In the genomic region with DNA sequence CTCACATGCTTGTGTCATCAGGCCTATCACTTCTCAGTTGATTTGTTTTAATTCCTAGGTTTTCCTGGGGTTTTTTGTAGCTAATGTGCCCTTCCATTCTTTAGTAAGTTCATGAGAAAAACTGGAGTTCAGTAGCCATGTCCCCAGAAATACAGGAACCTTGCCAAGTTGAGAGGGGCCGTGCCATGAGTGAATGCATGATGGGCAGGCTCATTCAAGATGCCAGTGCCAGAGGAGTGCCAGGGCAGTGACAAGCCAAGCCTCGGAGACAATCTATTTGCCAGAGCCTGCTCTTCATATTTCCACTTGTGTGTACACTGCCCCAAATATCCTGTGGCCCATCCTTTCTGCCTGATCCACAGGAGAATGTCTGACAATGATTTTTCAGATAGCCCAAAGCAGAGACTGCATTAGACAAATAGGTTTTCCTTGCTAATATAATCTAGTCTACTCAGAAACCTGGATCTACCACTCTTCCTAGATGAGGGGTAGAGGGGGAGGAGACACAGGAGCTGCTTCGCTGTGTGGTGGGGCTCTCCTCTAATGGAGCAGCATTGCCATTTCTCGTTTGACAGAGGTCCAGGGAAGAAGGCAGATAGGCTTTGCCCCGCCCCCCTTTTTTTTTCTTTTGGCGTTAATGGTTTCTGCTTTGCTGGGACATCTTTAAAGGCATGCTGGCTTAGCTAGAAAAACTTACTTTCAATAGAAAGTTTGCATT, we compare ENCODE assay signal across 25 mouse cellular contexts.
DNase-seq lines count a peak whose midpoint lies in the region; ATAC-seq lines count a peak whose summit lies in the region.
"Had no signal": no experiment of that assay in that cellular context is flagged by ENCODE, and none has a peak within 500 bp of the region (broad histone marks: within the 10 kb centered on the region; RNA-seq: fewer than 3 reads in every experiment).

No protein-coding gene starts in this region.

- DNase-seq in cerebellum, postnatal 10 days: peak; percentile 81 to 88
- no peak for DNase-seq in cerebellum, adult 9-10 months
- peak; percentile 12 to 14 for DNase-seq in heart, postnatal 10 days
- no peak for DNase-seq in heart, postnatal 25 days (ENCODE audit: low spot score)
- DNase-seq in midbrain, embryonic 14.5 days: peak; percentile 36
- no peak for DNase-seq in midbrain, embryonic 10.5 days (ENCODE audit: low spot score)
- DNase-seq in limb, embryonic 10.5 days (ENCODE audit: low spot score): no peak
- DNase-seq: cerebellum, adult 11 months; gastrocnemius, adult 2 months; heart, postnatal 36 days; kidney, postnatal 36 days; layer of hippocampus, adult 9-11 months; liver, embryonic 13.5 days; right cerebral cortex, postnatal 14 days had no signal

- H3K4me3 ChIP-seq in midbrain, embryonic 14.5 days (replicated peaks; ENCODE audit: low read depth, low read length): no peak overlapping the region
- H3K4me3 ChIP-seq in midbrain, embryonic 10.5 days: no peak overlapping the region
- H3K4me3 ChIP-seq in forebrain, embryonic 16.5 days (replicated peaks; ENCODE audit: low read length): no peak overlapping the region
- no peak overlapping the region for H3K4me3 ChIP-seq in limb, embryonic 10.5 days
- H3K4me3 ChIP-seq: embryonic facial prominence, embryonic 10.5 days; gastrocnemius, adult 2 months; heart, embryonic 12.5 days; limb, embryonic 13.5 days; liver, embryonic 13.5 days; lung, embryonic 15.5 days; midbrain, embryonic 13.5 days; neural tube, embryonic 15.5 days had no signal

- intact Hi-C loops in heart, postnatal 10 days (cut with DNase I): no loop called here
- intact Hi-C loops in heart, postnatal 25 days (cut with DNase I): no loop called here

- WGBS in midbrain, embryonic 14.5 days: 64% methylated on average over 6 of the region's 6 CpGs
- WGBS in midbrain, embryonic 10.5 days: 66% methylated on average over 6 of the region's 6 CpGs
- 29% methylated on average over 6 of the region's 6 CpGs for WGBS in forebrain, embryonic 16.5 days
- 65% methylated on average over 6 of the region's 6 CpGs for WGBS in limb, embryonic 10.5 days

- no peaks in the 10 kb centered on the region for H3K27me3 ChIP-seq in midbrain, embryonic 14.5 days (ENCODE audit: control insufficient read depth, insufficient read depth, low read length)
- H3K27me3 ChIP-seq in midbrain, embryonic 10.5 days (ENCODE audit: low read depth, poor library complexity, severe bottlenecking): no peaks in the 10 kb centered on the region
- no peaks in the 10 kb centered on the region for H3K27me3 ChIP-seq in forebrain, embryonic 16.5 days (replicated peaks; ENCODE audit: control insufficient read depth, insufficient read depth, low read length)
- no peaks in the 10 kb centered on the region for H3K27me3 ChIP-seq in limb, embryonic 10.5 days (ENCODE audit: low read depth, poor library complexity, severe bottlenecking)
- H3K27me3 ChIP-seq: heart, embryonic 12.5 days; limb, embryonic 13.5 days; liver, embryonic 13.5 days; lung, embryonic 15.5 days; midbrain, embryonic 13.5 days; neural tube, embryonic 15.5 days had no signal

- no peaks in the 10 kb centered on the region for H3K9me3 ChIP-seq in midbrain, embryonic 14.5 days (ENCODE audit: control insufficient read depth, low read length)
- H3K9me3 ChIP-seq in midbrain, embryonic 10.5 days (replicated peaks): no peaks in the 10 kb centered on the region
- no peaks in the 10 kb centered on the region for H3K9me3 ChIP-seq in forebrain, embryonic 16.5 days (ENCODE audit: control insufficient read depth, low read length)
- H3K9me3 ChIP-seq in limb, embryonic 10.5 days (replicated peaks): no peaks in the 10 kb centered on the region; the same call in 1 of the 2 replicates
- H3K9me3 ChIP-seq: embryonic facial prominence, embryonic 10.5 days; G1E; heart, embryonic 12.5 days; limb, embryonic 13.5 days; liver, embryonic 13.5 days; lung, embryonic 15.5 days; midbrain, embryonic 13.5 days; neural tube, embryonic 15.5 days had no signal

- no peak for ATAC-seq in midbrain, embryonic 14.5 days (ENCODE audit: low FRiP score, low TSS enrichment)
- peak; percentile 66 for ATAC-seq in forebrain, embryonic 16.5 days
- ATAC-seq: intestine, embryonic 16.5 days; midbrain, embryonic 13.5 days had no signal

- H3K4me2 ChIP-seq in midbrain, embryonic 14.5 days (ENCODE audit: low read length): no peak overlapping the region
- H3K4me2 ChIP-seq in forebrain, embryonic 16.5 days (ENCODE audit: low read length): no peak overlapping the region
- H3K4me2 ChIP-seq: heart, embryonic 12.5 days; limb, embryonic 13.5 days; liver, embryonic 13.5 days; lung, embryonic 15.5 days; midbrain, embryonic 13.5 days; neural tube, embryonic 15.5 days had no signal

- no peaks in the 10 kb centered on the region for H3K36me3 ChIP-seq in midbrain, embryonic 14.5 days (ENCODE audit: control insufficient read depth, insufficient read depth, low read length)
- no peaks in the 10 kb centered on the region for H3K36me3 ChIP-seq in midbrain, embryonic 10.5 days
- H3K36me3 ChIP-seq in forebrain, embryonic 16.5 days (ENCODE audit: control insufficient read depth, insufficient read depth): no peaks in the 10 kb centered on the region
- no peaks in the 10 kb centered on the region for H3K36me3 ChIP-seq in limb, embryonic 10.5 days
- H3K36me3 ChIP-seq: embryonic facial prominence, embryonic 10.5 days; G1E; heart, embryonic 12.5 days; limb, embryonic 13.5 days; liver, embryonic 13.5 days; lung, embryonic 15.5 days; midbrain, embryonic 13.5 days; neural tube, embryonic 15.5 days had no signal

- no peaks in the 10 kb centered on the region for H3K4me1 ChIP-seq in midbrain, embryonic 14.5 days (ENCODE audit: control insufficient read depth, insufficient read depth, low read length)
- H3K4me1 ChIP-seq in midbrain, embryonic 10.5 days: no peaks in the 10 kb centered on the region
- peaks cover 6% of the 10 kb centered on the region for H3K4me1 ChIP-seq in forebrain, embryonic 16.5 days (replicated peaks; ENCODE audit: control insufficient read depth, insufficient read depth, low read length)
- 0 out of 2 replicates have a peak, but pooled peaks cover 4% of the 10 kb centered on the region for H3K4me1 ChIP-seq in limb, embryonic 10.5 days
- H3K4me1 ChIP-seq: embryonic facial prominence, embryonic 10.5 days; heart, embryonic 12.5 days; limb, embryonic 13.5 days; midbrain, embryonic 13.5 days; neural tube, embryonic 15.5 days had no signal

- H3K27ac ChIP-seq in midbrain, embryonic 14.5 days (replicated peaks; ENCODE audit: low read depth, low read length): no peak overlapping the region
- H3K27ac ChIP-seq in midbrain, embryonic 10.5 days (replicated peaks): no peak overlapping the region
- H3K27ac ChIP-seq in forebrain, embryonic 16.5 days (ENCODE audit: low read length): no peak overlapping the region
- H3K27ac ChIP-seq in limb, embryonic 10.5 days: no peak overlapping the region
- H3K27ac ChIP-seq: embryonic facial prominence, embryonic 10.5 days; gastrocnemius, adult 2 months; limb, embryonic 13.5 days; liver, embryonic 13.5 days; lung, embryonic 15.5 days; macrophage; midbrain, embryonic 13.5 days; neural tube, embryonic 15.5 days; stomach, postnatal 0 days had no signal

- no peak overlapping the region for H3K9ac ChIP-seq in midbrain, embryonic 14.5 days (replicated peaks; ENCODE audit: low read length)
- no peak overlapping the region for H3K9ac ChIP-seq in forebrain, embryonic 16.5 days (replicated peaks; ENCODE audit: low read depth, low read length)
- H3K9ac ChIP-seq: heart, embryonic 12.5 days; limb, embryonic 13.5 days; liver, embryonic 13.5 days; lung, embryonic 15.5 days; midbrain, embryonic 13.5 days; neural tube, embryonic 15.5 days had no signal

Comparison
In these comparisons a context has a peak if more than half of its experiments do, and no peak if none do; other contexts are left out.
1. DNase-seq: peak in cerebellum, postnatal 10 days (2 of 2), heart, postnatal 10 days (2 of 2) and midbrain, embryonic 14.5 days (single experiment); none in cerebellum, adult 9-10 months (single experiment), heart, postnatal 25 days (single experiment), midbrain, embryonic 10.5 days (single experiment) and limb, embryonic 10.5 days (single experiment).